Mouse (Mus musculus) myocyte (in vitro differentiated cells): Measurements from ENCODE around the gene Ifitm5.

Source experiments
- CEBPB ChIP-seq: IDR thresholded peaks from 2 replicates; pipeline ENCODE4 v1.6.1; 2011; ENCODE audit warnings: mild to moderate bottlenecking, moderate library complexity; ENCODE audit not compliant: poor library complexity, insufficient read depth, severe bottlenecking
- E2F4 ChIP-seq: IDR thresholded peaks from one replicate; pipeline ENCODE4 v1.6.1; 2011; ENCODE audit warnings: mild to moderate bottlenecking, control low read depth, moderate library complexity; ENCODE audit not compliant: insufficient read depth
- MYOG ChIP-seq, 3 experiments: IDR thresholded peaks; one replicate each; pipeline ENCODE4 v1.6.1; 2011; ENCODE audit warnings: control low read depth in 2 of 3, low read depth in 2 of 3, mild to moderate bottlenecking in 2 of 3; ENCODE audit not compliant: insufficient read length in 2 of 3, control insufficient read depth in 1 of 3, insufficient read depth in 1 of 3
- POLR2A ChIP-seq: IDR thresholded peaks from one replicate; pipeline ENCODE4 v1.6.1; 2011; ENCODE audit warnings: low read depth, mild to moderate bottlenecking, control low read depth, moderate library complexity; ENCODE audit not compliant: insufficient read length
- TCF12 ChIP-seq: IDR thresholded peaks from one replicate; pipeline ENCODE4 v1.6.1; 2011; ENCODE audit warnings: mild to moderate bottlenecking, control low read depth; ENCODE audit not compliant: poor library complexity, insufficient read depth, severe bottlenecking

- TF ChIP-seq POLR2A (no peak), E2F4 (no peak), CEBPB (no peak), TCF12 (no peak), MYOG (IDR thresholded peaks at IDR 0.05; ENCODE audit: control insufficient read depth in 1 of 3, insufficient read depth in 1 of 3, insufficient read length in 2 of 3, low read depth in 2 of 3) (no peak)
These were observed 836 bp downstream of the Ifitm5 start for GRCm38 (mm10) chr7:140949255-140949654.
